Mouse (Mus musculus): Measurements from ENCODE around the gene Neb. TPM values are rescaled to one million over a fixed set of nuclear protein-coding genes. Genes with fewer than 3 reads are reported as not detected.
"Not testable (repeated sequence)": the region's sequence is repeated elsewhere in the genome, so short reads cannot be mapped to it uniquely, and the experiment has no call there.

The Neb gene
- total RNA-seq, 2 experiments from 2014 or later = 0.50 to 8.4 TPM

GRCm38 (mm10) chr2:52177726-52178125, 200.5 kb downstream of the Neb start:
- no peak for DNase-seq

GRCm38 (mm10) chr2:52177184-52177583, 201.1 kb downstream of the Neb start:
- no peak for DNase-seq

GRCm38 (mm10) chr2:52176537-52176936, 201.7 kb downstream of the Neb start:
- DNase-seq = no peak

GRCm38 (mm10) chr2:52174951-52175350, 203.3 kb downstream of the Neb start:
- DNase-seq = no peak

GRCm38 (mm10) chr2:52169243-52170005, 208.8 kb downstream of the Neb start:
- no peak for DNase-seq

- DNase-seq = no peak
Observed at GRCm38 (mm10) chr2:52153064-52153463, 225.2 kb downstream of the Neb start.

- DNase-seq = peak in 1 of 2 experiments; percentile 3
Observed at GRCm38 (mm10) chr2:52133351-52133750, 244.9 kb downstream of the Neb start.

GRCm38 (mm10) chr2:52131370-52131769, 246.9 kb downstream of the Neb start:
- not testable (repeated sequence) for DNase-seq

GRCm38 (mm10) chr2:52114086-52114485, 264.2 kb downstream of the Neb start:
- DNase-seq = no peak

Small RNA genes within 50 kb of the gene (microRNA-seq; reads per million reads assigned to microRNA genes)
- gene Gm22095 = not detected

Other genes with a start within 250 kb of the Neb start
- gene Arl5a, start 46.4 kb upstream of the Neb start, total RNA-seq (2021) = 10 to 100 TPM; 47.4 to 56.4 TPM

All from adrenal gland, postnatal 36 days (tissue).